Mouse (Mus musculus): ENCODE results near the gene Sbsn. TPM values are rescaled to one million over a fixed set of nuclear protein-coding genes. Genes with fewer than 3 reads are reported as not detected.

Gene Sbsn
- polyA plus RNA-seq, 1 experiment = 0.97 TPM

- H3K27ac ChIP-seq (ENCODE audit: insufficient read depth, low read length) = no peak overlapping the region
- TF ChIP-seq CTCF (IDR thresholded peaks at IDR 0.05; ENCODE audit: extremely low read depth, insufficient read depth, insufficient read length, insufficient replicate concordance) = no peak
- TF ChIP-seq POLR2A (IDR thresholded peaks at IDR 0.05; ENCODE audit: low read depth, low read length) = no peak
- no peak overlapping the region for H3K4me3 ChIP-seq (ENCODE audit: extremely low read depth, insufficient read depth, insufficient read length)
- WGBS = 87% methylated on average over 7 of the region's 7 CpGs
- DNase-seq (ENCODE audit: low read depth in 1 of 2, low spot score in 2 of 2) = no peak
- H3K27me3 ChIP-seq (ENCODE audit: control insufficient read depth, insufficient read depth, low read length) = no peaks in the 10 kb centered on the region
- no peaks in the 10 kb centered on the region for H3K4me1 ChIP-seq (ENCODE audit: control insufficient read depth, insufficient read depth, insufficient read length)
- H3K36me3 ChIP-seq (ENCODE audit: control insufficient read depth, insufficient read depth, low read length) = no peaks in the 10 kb centered on the region
Measured at GRCm38 (mm10) chr7:30777081-30777579, 25.9 kb downstream of the Sbsn start.

GRCm38 (mm10) chr7:30777911-30778310 lies 26.6 kb downstream of the Sbsn start:
- no peaks in the 10 kb centered on the region for H3K27me3 ChIP-seq (ENCODE audit: control insufficient read depth, insufficient read depth, low read length)
- TF ChIP-seq POLR2A (IDR thresholded peaks at IDR 0.05; ENCODE audit: low read depth, low read length) (no peak), CTCF (IDR thresholded peaks at IDR 0.05; ENCODE audit: extremely low read depth, insufficient read depth, insufficient read length, insufficient replicate concordance) (no peak)
- DNase-seq (ENCODE audit: low read depth in 1 of 2, low spot score in 2 of 2) = no peak
- no peaks in the 10 kb centered on the region for H3K4me1 ChIP-seq (ENCODE audit: control insufficient read depth, insufficient read depth, insufficient read length)
- no peak overlapping the region for H3K4me3 ChIP-seq (ENCODE audit: extremely low read depth, insufficient read depth, insufficient read length)
- no peaks in the 10 kb centered on the region for H3K36me3 ChIP-seq (ENCODE audit: control insufficient read depth, insufficient read depth, low read length)
- WGBS = 38% methylated on average over 1 of the region's 1 CpGs
- H3K27ac ChIP-seq (ENCODE audit: insufficient read depth, low read length) = no peak overlapping the region

GRCm38 (mm10) chr7:30781792-30782191 lies 30.5 kb downstream of the Sbsn start:
- DNase-seq (ENCODE audit: low read depth in 1 of 2, low spot score in 2 of 2) = peak in 1 of 2 experiments; percentile 10
- TF ChIP-seq CTCF (IDR thresholded peaks at IDR 0.05; ENCODE audit: extremely low read depth, insufficient read depth, insufficient read length, insufficient replicate concordance) (peak; percentile 71; the same call in 1 of the 2 replicates), POLR2A (IDR thresholded peaks at IDR 0.05; ENCODE audit: low read depth, low read length) (no peak)
- Histone ChIP-seq H3K36me3 (ENCODE audit: control insufficient read depth, insufficient read depth, low read length) (no peaks in the 10 kb centered on the region), H3K27me3 (ENCODE audit: control insufficient read depth, insufficient read depth, low read length) (no peaks in the 10 kb centered on the region), H3K4me1 (ENCODE audit: control insufficient read depth, insufficient read depth, insufficient read length) (no peaks in the 10 kb centered on the region), H3K4me3 (ENCODE audit: extremely low read depth, insufficient read depth, insufficient read length) (no peak overlapping the region), H3K27ac (ENCODE audit: insufficient read depth, low read length) (no peak overlapping the region)
- 53% methylated on average over 4 of the region's 4 CpGs for WGBS

- Histone ChIP-seq H3K4me1 (ENCODE audit: control insufficient read depth, insufficient read depth, insufficient read length) (no peaks in the 10 kb centered on the region), H3K4me3 (ENCODE audit: extremely low read depth, insufficient read depth, insufficient read length) (no peak overlapping the region), H3K27ac (ENCODE audit: insufficient read depth, low read length) (no peak overlapping the region), H3K36me3 (ENCODE audit: control insufficient read depth, insufficient read depth, low read length) (no peaks in the 10 kb centered on the region), H3K27me3 (ENCODE audit: control insufficient read depth, insufficient read depth, low read length) (no peaks in the 10 kb centered on the region)
- WGBS = 88% methylated on average over 3 of the region's 3 CpGs
- TF ChIP-seq POLR2A (IDR thresholded peaks at IDR 0.05; ENCODE audit: low read depth, low read length) = no peak
- TF ChIP-seq CTCF (IDR thresholded peaks at IDR 0.05; ENCODE audit: extremely low read depth, insufficient read depth, insufficient read length, insufficient replicate concordance) = no peak
- DNase-seq (ENCODE audit: low read depth in 1 of 2, low spot score in 2 of 2) = no peak
Measured at GRCm38 (mm10) chr7:30782658-30783057, 31.4 kb downstream of the Sbsn start.

GRCm38 (mm10) chr7:30785154-30785553 lies 33.9 kb downstream of the Sbsn start:
- Histone ChIP-seq H3K27me3 (ENCODE audit: control insufficient read depth, insufficient read depth, low read length) (no peaks in the 10 kb centered on the region), H3K4me1 (ENCODE audit: control insufficient read depth, insufficient read depth, insufficient read length) (no peaks in the 10 kb centered on the region), H3K4me3 (ENCODE audit: extremely low read depth, insufficient read depth, insufficient read length) (no peak overlapping the region), H3K36me3 (ENCODE audit: control insufficient read depth, insufficient read depth, low read length) (no peaks in the 10 kb centered on the region), H3K27ac (ENCODE audit: insufficient read depth, low read length) (no peak overlapping the region)
- 80% methylated on average over 1 of the region's 1 CpGs for WGBS
- DNase-seq (ENCODE audit: low read depth in 1 of 2, low spot score in 2 of 2) = no peak
- TF ChIP-seq CTCF (IDR thresholded peaks at IDR 0.05; ENCODE audit: extremely low read depth, insufficient read depth, insufficient read length, insufficient replicate concordance) = no peak
- TF ChIP-seq POLR2A (IDR thresholded peaks at IDR 0.05; ENCODE audit: low read depth, low read length) = no peak

- H3K4me1 ChIP-seq (ENCODE audit: control insufficient read depth, insufficient read depth, insufficient read length) = no peaks in the 10 kb centered on the region
- H3K4me3 ChIP-seq (ENCODE audit: extremely low read depth, insufficient read depth, insufficient read length) = no peak overlapping the region
- no peaks in the 10 kb centered on the region for H3K36me3 ChIP-seq (ENCODE audit: control insufficient read depth, insufficient read depth, low read length)
- WGBS = 85% methylated on average over 13 of the region's 13 CpGs
- DNase-seq (ENCODE audit: low read depth in 1 of 2, low spot score in 2 of 2) = no peak
- TF ChIP-seq POLR2A (IDR thresholded peaks at IDR 0.05; ENCODE audit: low read depth, low read length) (no peak), CTCF (IDR thresholded peaks at IDR 0.05; ENCODE audit: extremely low read depth, insufficient read depth, insufficient read length, insufficient replicate concordance) (no peak)
- no peaks in the 10 kb centered on the region for H3K27me3 ChIP-seq (ENCODE audit: control insufficient read depth, insufficient read depth, low read length)
- H3K27ac ChIP-seq (ENCODE audit: insufficient read depth, low read length) = no peak overlapping the region
Measured at GRCm38 (mm10) chr7:30785721-30786546, 34.7 kb downstream of the Sbsn start.

Data from spleen, adult 2 months (tissue).